Mouse (Mus musculus) liver, adult 2 months (tissue): Measurements from ENCODE around the gene Tmem254c.
"Not testable (repeated sequence)": the region's sequence is repeated elsewhere in the genome, so short reads cannot be mapped to it uniquely, and the experiment has no call there.

ENCODE experiments used
- CTCF ChIP-seq: fragments of 200-500 bp; IDR thresholded peaks from 2 replicates; pipeline ENCODE4 v1.5.1; 2011; ENCODE audit warnings: low read depth, low read length, control low read depth
- POLR2A ChIP-seq: fragments of 200-500 bp; IDR thresholded peaks from 2 replicates; pipeline ENCODE4 v1.6.1; 2011; ENCODE audit warnings: low read length, control low read depth; ENCODE audit not compliant: insufficient read depth; ENCODE audit errors: extremely low read depth

DNA sequence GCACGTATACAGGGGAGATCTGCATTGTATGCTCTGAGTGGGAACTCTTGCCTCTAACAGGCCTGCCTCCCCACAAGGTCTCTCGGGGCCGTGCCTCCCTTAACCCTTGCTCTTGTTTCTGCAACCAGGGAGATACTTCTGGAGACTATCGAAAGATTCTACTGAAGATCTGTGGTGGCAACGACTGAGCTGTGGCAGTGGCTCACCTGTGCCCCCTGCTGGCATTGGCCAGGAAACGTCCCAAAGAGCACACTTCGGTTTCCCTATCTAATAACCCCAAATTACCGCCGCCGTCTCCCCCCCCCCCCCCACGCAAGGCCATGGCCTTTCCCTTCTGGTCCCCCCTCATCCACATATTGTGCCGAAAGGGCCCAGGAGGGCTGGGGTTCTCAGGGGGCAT lies 41.5 kb downstream of the Tmem254c start:
- TF ChIP-seq CTCF, POLR2A: not testable (repeated sequence)
